Mouse (Mus musculus) myocyte (in vitro differentiated cells): ENCODE results near the gene Atp2b4. TPM values are rescaled to one million over a fixed set of nuclear protein-coding genes. Genes with fewer than 3 reads are reported as not detected.

Source experiments
- H3K27me3 ChIP-seq: one replicate; pipeline ENCODE4 v1.6.1; 2011; ENCODE audit not compliant: control insufficient read depth, insufficient read depth, insufficient read length
- H3K36me3 ChIP-seq: one replicate; pipeline ENCODE4 v1.6.1; 2011; ENCODE audit not compliant: control insufficient read depth, insufficient read depth
- H3K4me2 ChIP-seq: one replicate; pipeline ENCODE4 v1.6.1; 2011; ENCODE audit warnings: low read depth, control low read depth
- H3K4me3 ChIP-seq: one replicate; pipeline ENCODE4 v1.5.1; 2011; ENCODE audit warnings: mild to moderate bottlenecking, control low read depth, moderate library complexity
- H3K79me2 ChIP-seq: one replicate; pipeline ENCODE4 v1.6.1; 2011; ENCODE audit not compliant: control insufficient read depth, insufficient read depth
- H3ac ChIP-seq: one replicate; pipeline ENCODE4 v1.6.1; 2011; ENCODE audit not compliant: control insufficient read depth, insufficient read length
- CEBPB ChIP-seq: IDR thresholded peaks from 2 replicates; pipeline ENCODE4 v1.6.1; 2011; ENCODE audit warnings: mild to moderate bottlenecking, moderate library complexity; ENCODE audit not compliant: poor library complexity, insufficient read depth, severe bottlenecking
- E2F4 ChIP-seq: IDR thresholded peaks from one replicate; pipeline ENCODE4 v1.6.1; 2011; ENCODE audit warnings: mild to moderate bottlenecking, control low read depth, moderate library complexity; ENCODE audit not compliant: insufficient read depth
- MAX ChIP-seq: IDR thresholded peaks from one replicate; pipeline ENCODE4 v1.6.1; 2011; ENCODE audit warnings: low read depth, mild to moderate bottlenecking, control low read depth
- MYOD1 ChIP-seq, 3 experiments: IDR thresholded peaks; one replicate each; pipeline ENCODE4 v1.6.1; 2011; ENCODE audit warnings: control low read depth in 2 of 3, low read depth in 2 of 3, mild to moderate bottlenecking in 2 of 3, moderate library complexity in 1 of 3; ENCODE audit not compliant: insufficient read length in 2 of 3, control insufficient read depth in 1 of 3
- MYOG ChIP-seq, 3 experiments: IDR thresholded peaks; one replicate each; pipeline ENCODE4 v1.6.1; 2011; ENCODE audit warnings: control low read depth in 2 of 3, low read depth in 2 of 3, mild to moderate bottlenecking in 2 of 3; ENCODE audit not compliant: insufficient read length in 2 of 3, control insufficient read depth in 1 of 3, insufficient read depth in 1 of 3
- POLR2A ChIP-seq: IDR thresholded peaks from one replicate; pipeline ENCODE4 v1.6.1; 2011; ENCODE audit warnings: low read depth, mild to moderate bottlenecking, control low read depth, moderate library complexity; ENCODE audit not compliant: insufficient read length
- POLR2AphosphoS2 ChIP-seq: IDR thresholded peaks from one replicate; pipeline ENCODE4 v1.6.1; 2011; ENCODE audit warnings: low read depth, control low read depth; ENCODE audit not compliant: insufficient read length
- REST ChIP-seq: IDR thresholded peaks from one replicate; pipeline ENCODE4 v1.6.1; 2011; ENCODE audit warnings: mild to moderate bottlenecking, control low read depth, moderate library complexity; ENCODE audit not compliant: insufficient read depth, insufficient read length
- SRF ChIP-seq: IDR thresholded peaks from one replicate; pipeline ENCODE4 v1.6.1; 2011; ENCODE audit warnings: low read depth; ENCODE audit not compliant: control insufficient read depth, insufficient read length
- TCF12 ChIP-seq: IDR thresholded peaks from one replicate; pipeline ENCODE4 v1.6.1; 2011; ENCODE audit warnings: mild to moderate bottlenecking, control low read depth; ENCODE audit not compliant: poor library complexity, insufficient read depth, severe bottlenecking
- TCF3 ChIP-seq: IDR thresholded peaks from one replicate; pipeline ENCODE4 v1.6.1; 2011; ENCODE audit warnings: low read depth, control low read depth; ENCODE audit not compliant: insufficient read length
- USF1 ChIP-seq: IDR thresholded peaks from one replicate; pipeline ENCODE4 v1.6.1; 2011; ENCODE audit warnings: low read depth, mild to moderate bottlenecking, control low read depth, moderate library complexity
- polyA plus RNA-seq: library from polyadenylated mRNA; unstranded; fragments of >200 nt; fragmentation: generic; extraction: Trizol; gene quantifications from one replicate; pipeline ENCODE4 v1.2.1, GENCODE M21; 2012; ENCODE audit warnings: missing spikeins

Gene Atp2b4
- polyA plus RNA-seq, 1 experiment: 28.1 TPM

DNA sequence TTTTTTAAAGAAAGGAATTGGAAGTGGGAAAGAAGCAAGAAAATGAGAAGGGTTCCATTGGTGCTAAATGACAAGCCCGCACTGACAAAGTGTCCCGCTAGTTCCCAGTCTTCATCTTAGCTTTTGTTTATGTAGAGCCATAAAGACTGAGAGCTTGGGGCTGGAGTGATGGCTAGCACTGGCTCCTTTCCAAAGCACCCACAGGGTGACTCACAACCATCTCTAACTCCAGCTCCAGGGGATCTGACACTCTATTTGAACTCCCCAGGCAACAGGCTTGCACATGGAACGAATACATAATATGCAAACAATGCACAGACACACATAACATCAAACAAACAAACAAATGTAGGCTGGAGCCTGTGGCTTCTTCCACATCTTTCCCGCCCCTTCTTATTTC, 50.9 kb downstream of the Atp2b4 start:
- no peaks in the 10 kb centered on the region for H3K27me3 ChIP-seq
- no peak overlapping the region for H3ac ChIP-seq
- H3K4me2 ChIP-seq: peak overlapping the region; percentile 22
- H3K79me2 ChIP-seq: no peaks in the 10 kb centered on the region
- peaks cover 5% of the 10 kb centered on the region for H3K36me3 ChIP-seq
- no peak for TF ChIP-seq POLR2AphosphoS2
- no peak for TF ChIP-seq SRF
- no peak for TF ChIP-seq TCF3
- no peak for TF ChIP-seq MAX
- TF ChIP-seq REST: no peak
- TF ChIP-seq E2F4: no peak
- no peak overlapping the region for H3K4me3 ChIP-seq

DNA sequence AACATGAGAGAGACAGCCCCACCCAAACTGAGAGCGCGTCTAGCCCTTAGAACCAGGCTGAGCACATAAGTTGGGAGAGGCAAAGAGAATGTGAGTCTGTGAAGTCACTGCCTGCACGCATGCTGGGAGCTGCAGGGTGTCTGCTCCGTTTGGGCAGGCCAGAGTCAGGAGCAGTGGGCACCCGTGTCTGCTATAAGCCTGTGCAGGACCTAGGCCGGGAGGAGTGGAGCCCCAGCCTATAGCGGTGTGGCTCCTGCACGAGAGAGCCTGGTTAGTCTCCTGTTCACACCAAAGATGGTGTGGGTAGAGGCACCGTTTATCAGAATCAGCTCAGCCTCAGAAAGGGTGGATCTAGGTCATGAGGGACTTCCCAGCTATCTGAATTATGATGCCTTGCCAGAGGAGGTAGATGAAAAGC, 55.8 kb downstream of the Atp2b4 start:
- Histone ChIP-seq H3K27me3 (no peaks in the 10 kb centered on the region), H3K4me2 (peak overlapping the region; percentile 60), H3K4me3 (no peak overlapping the region), H3ac (no peak overlapping the region), H3K36me3 (no peaks in the 10 kb centered on the region), H3K79me2 (peaks cover 4% of the 10 kb centered on the region)
- TF ChIP-seq POLR2A: no peak
- no peak for TF ChIP-seq SRF
- no peak for TF ChIP-seq TCF3
- no peak for TF ChIP-seq USF1
- no peak for TF ChIP-seq REST
- TF ChIP-seq CEBPB: no peak
- TF ChIP-seq MAX: no peak
- TF ChIP-seq POLR2AphosphoS2: no peak
- TF ChIP-seq E2F4: no peak
- TF ChIP-seq MYOD1 (IDR thresholded peaks at IDR 0.05; ENCODE audit: control insufficient read depth in 1 of 3, insufficient read length in 2 of 3, low read depth in 2 of 3): no peak
- TF ChIP-seq MYOG (IDR thresholded peaks at IDR 0.05; ENCODE audit: control insufficient read depth in 1 of 3, insufficient read depth in 1 of 3, insufficient read length in 2 of 3, low read depth in 2 of 3): no peak
- TF ChIP-seq TCF12: no peak

DNA sequence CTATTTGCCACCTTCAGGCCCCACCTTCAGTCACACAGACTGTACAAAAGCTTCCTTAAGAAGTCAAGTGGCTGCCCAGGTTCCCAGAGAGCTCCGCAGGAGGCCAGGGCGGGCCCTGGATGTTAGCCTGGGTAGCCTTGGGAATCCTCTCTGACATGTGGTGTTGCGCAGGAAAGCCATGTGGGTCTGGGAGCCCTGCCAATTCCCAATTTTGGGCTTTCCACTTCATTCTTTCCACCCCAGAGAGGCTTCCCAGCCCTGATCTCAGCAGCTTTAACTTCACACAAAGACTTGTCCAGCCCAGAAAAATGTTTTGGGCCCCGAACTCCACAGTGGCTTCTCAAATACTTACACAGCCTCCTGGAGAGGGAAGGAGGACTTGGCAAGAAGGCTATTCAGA, 56.2 kb downstream of the Atp2b4 start:
- H3K36me3 ChIP-seq: no peaks in the 10 kb centered on the region
- H3ac ChIP-seq: no peak overlapping the region
- H3K79me2 ChIP-seq: peaks cover 4% of the 10 kb centered on the region
- TF ChIP-seq SRF: peak; percentile 73
- TF ChIP-seq USF1: no peak
- TF ChIP-seq MYOG (IDR thresholded peaks at IDR 0.05; ENCODE audit: control insufficient read depth in 1 of 3, insufficient read depth in 1 of 3, insufficient read length in 2 of 3, low read depth in 2 of 3): peak in 1 of 3 experiments; percentile 13
- no peak for TF ChIP-seq POLR2AphosphoS2
- TF ChIP-seq REST: no peak
- no peak for TF ChIP-seq E2F4
- TF ChIP-seq MAX: no peak
- TF ChIP-seq TCF3: no peak
- TF ChIP-seq TCF12: no peak
- TF ChIP-seq MYOD1 (IDR thresholded peaks at IDR 0.05; ENCODE audit: control insufficient read depth in 1 of 3, insufficient read length in 2 of 3, low read depth in 2 of 3): no peak
- TF ChIP-seq POLR2A: no peak
- 0 out of 2 replicates have a peak, but pooled peaks have one; percentile 44 for TF ChIP-seq CEBPB
- peak overlapping the region; percentile 60 for H3K4me2 ChIP-seq
- H3K4me3 ChIP-seq: no peak overlapping the region
- H3K27me3 ChIP-seq: no peaks in the 10 kb centered on the region

DNA sequence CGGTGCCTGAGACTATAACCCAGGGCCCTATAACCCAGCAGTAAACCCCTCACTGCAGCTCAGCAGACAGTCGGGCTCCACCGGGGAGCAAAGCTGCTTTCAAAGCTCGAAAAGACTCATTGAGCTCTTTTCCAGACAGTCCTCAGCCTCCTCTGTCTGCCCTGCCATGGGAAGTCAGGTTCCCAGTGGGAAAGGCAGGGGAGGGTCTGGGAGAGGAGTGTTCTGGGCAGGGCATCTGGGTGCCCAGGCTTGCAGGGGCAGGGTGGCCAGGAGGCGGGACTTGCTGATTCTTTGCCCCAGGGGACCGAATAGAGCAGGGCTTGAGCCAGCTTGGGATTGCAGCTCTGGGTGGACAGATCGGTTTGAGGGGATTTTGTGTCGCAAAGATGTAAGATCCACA, 58.3 kb downstream of the Atp2b4 start:
- no peak overlapping the region for H3K4me2 ChIP-seq
- H3K4me3 ChIP-seq: no peak overlapping the region
- no peak for TF ChIP-seq MYOG (IDR thresholded peaks at IDR 0.05; ENCODE audit: control insufficient read depth in 1 of 3, insufficient read depth in 1 of 3, insufficient read length in 2 of 3, low read depth in 2 of 3)
- no peak for TF ChIP-seq POLR2A
- no peak for TF ChIP-seq POLR2AphosphoS2
- TF ChIP-seq REST: no peak
- no peak for TF ChIP-seq MYOD1 (IDR thresholded peaks at IDR 0.05; ENCODE audit: control insufficient read depth in 1 of 3, insufficient read length in 2 of 3, low read depth in 2 of 3)
- no peak for TF ChIP-seq USF1
- TF ChIP-seq CEBPB: no peak
- TF ChIP-seq TCF3: no peak
- TF ChIP-seq MAX: no peak
- no peak for TF ChIP-seq TCF12
- no peak for TF ChIP-seq E2F4
- no peak for TF ChIP-seq SRF
- peaks cover 4% of the 10 kb centered on the region for H3K79me2 ChIP-seq
- no peaks in the 10 kb centered on the region for H3K27me3 ChIP-seq
- no peak overlapping the region for H3ac ChIP-seq
- H3K36me3 ChIP-seq: peaks cover 11% of the 10 kb centered on the region

DNA sequence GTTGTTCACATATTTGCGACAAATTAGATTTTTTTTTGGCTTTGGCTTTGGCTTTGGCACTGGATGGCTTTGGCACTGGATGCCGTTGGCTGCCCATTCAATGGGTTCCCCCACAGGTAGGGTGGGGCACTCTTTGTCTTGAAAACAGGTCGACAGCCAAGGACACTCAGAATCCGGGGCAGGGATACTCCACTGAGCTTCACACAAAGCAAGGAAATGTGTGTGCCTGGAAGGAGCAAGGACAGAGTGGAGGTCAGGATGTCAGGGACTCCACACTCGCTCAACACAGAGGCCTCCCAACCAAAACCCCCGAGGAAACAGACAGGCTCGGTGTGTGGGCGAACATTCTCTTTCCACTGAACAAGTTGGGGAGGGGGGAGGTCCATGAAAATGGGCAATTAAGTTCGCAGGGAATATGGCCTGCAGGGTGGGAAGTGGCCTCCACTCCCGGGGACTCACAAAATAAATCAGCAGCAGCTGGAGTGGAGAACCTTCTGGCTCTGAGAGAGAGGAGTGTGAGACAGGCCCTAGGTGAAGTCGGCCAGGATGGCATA, 58.9 kb downstream of the Atp2b4 start:
- Histone ChIP-seq H3ac (no peak overlapping the region), H3K4me3 (no peak overlapping the region), H3K4me2 (no peak overlapping the region), H3K36me3 (peaks cover 17% of the 10 kb centered on the region), H3K79me2 (peaks cover 4% of the 10 kb centered on the region), H3K27me3 (no peaks in the 10 kb centered on the region)
- TF ChIP-seq SRF (no peak), REST (no peak), TCF3 (no peak), MAX (no peak), MYOD1 (IDR thresholded peaks at IDR 0.05; ENCODE audit: control insufficient read depth in 1 of 3, insufficient read length in 2 of 3, low read depth in 2 of 3) (no peak), POLR2A (no peak), USF1 (no peak), POLR2AphosphoS2 (no peak), CEBPB (no peak), E2F4 (no peak), TCF12 (no peak), MYOG (IDR thresholded peaks at IDR 0.05; ENCODE audit: control insufficient read depth in 1 of 3, insufficient read depth in 1 of 3, insufficient read length in 2 of 3, low read depth in 2 of 3) (no peak)
